Mouse (Mus musculus) erythroblast, embryonic 14.5 days (primary cell): ENCODE measurements around the gene Ptprd.

Experiments used
- GATA1 ChIP-seq: IDR thresholded peaks from 2 replicates; pipeline ENCODE4 v1.6.1; 2012; ENCODE audit warnings: low read length, inconsistent platforms, mixed read lengths
- TAL1 ChIP-seq: IDR thresholded peaks from 3 replicates; pipeline ENCODE4 v1.6.1; 2012; ENCODE audit warnings: low read length, inconsistent platforms, mixed read lengths

DNA sequence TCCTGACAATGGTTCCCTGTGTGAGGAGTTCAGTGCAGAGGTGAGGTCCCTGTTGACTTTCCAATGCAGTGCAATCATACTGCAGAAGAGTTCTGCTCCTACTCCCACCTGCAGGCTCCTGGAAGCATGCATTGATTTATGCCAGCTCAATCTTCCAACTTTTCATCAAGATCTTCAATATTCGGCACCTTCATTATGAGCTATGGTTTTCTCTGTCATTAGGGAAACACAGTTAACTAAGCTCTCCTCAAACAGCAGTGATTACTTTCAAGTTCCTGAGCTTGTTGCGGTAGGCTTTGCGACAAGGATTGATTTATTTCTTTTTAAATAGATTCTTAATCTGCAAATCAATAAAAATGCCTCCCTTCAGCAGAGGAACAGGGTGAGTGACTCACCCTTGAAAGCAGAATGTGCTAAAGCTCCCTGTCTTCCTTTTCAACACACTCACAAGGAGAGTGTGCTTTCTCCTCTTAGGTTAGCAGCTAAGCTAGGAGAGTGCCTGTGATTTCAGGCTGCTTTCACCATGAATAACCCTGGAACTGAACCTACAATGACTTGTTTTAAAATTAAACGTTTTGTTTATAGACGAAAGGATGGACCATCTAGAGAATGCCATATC, 1298.1 kb downstream of the Ptprd start:
- TF ChIP-seq GATA1, result no peak
- no peak for TF ChIP-seq TAL1
